Mouse (Mus musculus) liver, adult 2 months (tissue): ENCODE data around the gene Def6.

Experiments used
- CTCF ChIP-seq: fragments of 200-500 bp; IDR thresholded peaks from 2 replicates; pipeline ENCODE4 v1.5.1; 2011; ENCODE audit warnings: low read depth, low read length, control low read depth
- POLR2A ChIP-seq: fragments of 200-500 bp; IDR thresholded peaks from 2 replicates; pipeline ENCODE4 v1.6.1; 2011; ENCODE audit warnings: low read length, control low read depth; ENCODE audit not compliant: insufficient read depth; ENCODE audit errors: extremely low read depth

DNA sequence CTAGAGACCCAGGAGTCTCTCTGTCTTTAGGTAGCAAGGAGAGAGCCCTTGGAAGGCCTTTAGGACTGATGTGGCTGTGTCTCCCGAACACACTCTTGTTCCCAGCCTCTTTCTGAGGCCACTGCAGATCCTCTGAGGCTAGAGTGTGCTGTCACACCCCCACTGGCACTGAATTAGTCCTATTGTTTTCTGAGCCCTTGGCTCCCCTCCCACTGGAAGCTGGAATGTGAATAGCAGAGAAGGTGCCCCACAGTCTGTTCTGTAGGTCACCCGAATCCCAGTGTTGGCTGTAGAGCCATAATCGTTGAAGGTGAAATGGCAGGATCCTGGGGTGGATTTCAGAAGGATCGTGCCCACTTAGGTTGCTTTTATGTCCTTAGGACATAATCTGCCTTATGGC, 27.2 kb upstream of the Def6 start:
- no peak for TF ChIP-seq CTCF
- no peak for TF ChIP-seq POLR2A
